ENCODE assay signal across 1 mouse cellular context in genomic region chr16:55754092-55754763, GRCm38 (mm10).
A peak's percentile ranks its signal among the peaks of the same experiment; 100 is the strongest.
TF ChIP-seq lines count a peak whose summit lies in the region.

No protein-coding gene starts in this region.

TF ChIP-seq in CH12.LX, 34 proteins besides CTCF, POLR2A, EP300 and RAD21 (continued from another document):
- TF ChIP-seq MXI1 (IDR thresholded peaks at IDR 0.05; ENCODE audit: low read depth, low read length) (peak; percentile 64), MAZ (IDR thresholded peaks at IDR 0.05; ENCODE audit: low read depth, low read length) (0 out of 2 replicates have a peak, but pooled peaks have one; percentile 23), ZNF384 (IDR thresholded peaks at IDR 0.05; ENCODE audit: low read depth, low read length) (peak; percentile 89), CHD2 (IDR thresholded peaks at IDR 0.05; ENCODE audit: low read length) (peak; percentile 84), TCF12 (IDR thresholded peaks at IDR 0.05; ENCODE audit: low read depth, low read length) (peak; percentile 96), ELF1 (IDR thresholded peaks at IDR 0.05; ENCODE audit: low read depth, low read length) (peak; percentile 55; the same call in 1 of the 2 replicates), E2F4 (IDR thresholded peaks at IDR 0.05; ENCODE audit: insufficient replicate concordance, low read depth, low read length) (0 out of 2 replicates have a peak, but pooled peaks have one; percentile 12), MYC (IDR thresholded peaks at IDR 0.05; ENCODE audit: low read depth, low read length) (peak; percentile 91), MAFK (IDR thresholded peaks at IDR 0.05; ENCODE audit: insufficient replicate concordance, low read length) (peak; percentile 98), JUND (conservative IDR thresholded peaks at IDR 0.05; ENCODE audit: low read depth, low read length) (peak; percentile 96), IRF4 (IDR thresholded peaks at IDR 0.05; ENCODE audit: low read depth, low read length) (peak; percentile 98), ETS1 (conservative IDR thresholded peaks at IDR 0.05; ENCODE audit: low read depth, low read length) (peak; percentile 100), JUN (IDR thresholded peaks at IDR 0.05; ENCODE audit: insufficient read depth, low read depth, low read length) (peak; percentile 98)
